Mouse (Mus musculus): ENCODE results near the gene Serpina1f.
"Not testable (repeated sequence)": the region's sequence is repeated elsewhere in the genome, so short reads cannot be mapped to it uniquely, and the experiment has no call there.

The Serpina1f gene

GRCm38 (mm10) chr12:103695429-103695828 is at the start of gene Serpina1f:
Gene Serpina1f (minus strand): TSS chr12:103695529.
- no peak for DNase-seq (ENCODE audit: low read depth in 2 of 2, low spot score in 2 of 2)

- not testable (repeated sequence) for DNase-seq (ENCODE audit: low read depth in 2 of 2, low spot score in 2 of 2)
Measured at GRCm38 (mm10) chr12:103737791-103738580, 42.7 kb upstream of the Serpina1f start.

- DNase-seq (ENCODE audit: low read depth in 2 of 2, low spot score in 2 of 2) = not testable (repeated sequence)
Measured at GRCm38 (mm10) chr12:103735566-103735965, 40.2 kb upstream of the Serpina1f start.

GRCm38 (mm10) chr12:103735101-103735500 is 39.8 kb upstream of the Serpina1f start:
- not testable (repeated sequence) for DNase-seq (ENCODE audit: low read depth in 2 of 2, low spot score in 2 of 2)

- DNase-seq (ENCODE audit: low read depth in 2 of 2, low spot score in 2 of 2) = no peak
Measured at GRCm38 (mm10) chr12:103711537-103711936, 16.2 kb upstream of the Serpina1f start.

- DNase-seq (ENCODE audit: low read depth in 2 of 2, low spot score in 2 of 2) = no peak
Measured at GRCm38 (mm10) chr12:103710405-103710804, 15.1 kb upstream of the Serpina1f start.

GRCm38 (mm10) chr12:103706113-103706512 is 10.8 kb upstream of the Serpina1f start:
- no peak for DNase-seq (ENCODE audit: low read depth in 2 of 2, low spot score in 2 of 2)

GRCm38 (mm10) chr12:103705547-103705946 is 10.2 kb upstream of the Serpina1f start:
- no peak for DNase-seq (ENCODE audit: low read depth in 2 of 2, low spot score in 2 of 2)

- no peak for DNase-seq (ENCODE audit: low read depth in 2 of 2, low spot score in 2 of 2)
Measured at GRCm38 (mm10) chr12:103700144-103700750, 4.9 kb upstream of the Serpina1f start.

- no peak for DNase-seq (ENCODE audit: low read depth in 2 of 2, low spot score in 2 of 2)
Measured at GRCm38 (mm10) chr12:103688221-103688814, 7.0 kb downstream of the Serpina1f start.

- DNase-seq (ENCODE audit: low read depth in 2 of 2, low spot score in 2 of 2) = no peak
Measured at GRCm38 (mm10) chr12:103687021-103687420, 8.3 kb downstream of the Serpina1f start.

- no peak for DNase-seq (ENCODE audit: low read depth in 2 of 2, low spot score in 2 of 2)
Measured at GRCm38 (mm10) chr12:103686050-103686449, 9.3 kb downstream of the Serpina1f start.

GRCm38 (mm10) chr12:103685386-103685785 is 9.9 kb downstream of the Serpina1f start:
- no peak for DNase-seq (ENCODE audit: low read depth in 2 of 2, low spot score in 2 of 2)

GRCm38 (mm10) chr12:103683775-103684174 is 11.6 kb downstream of the Serpina1f start:
- DNase-seq (ENCODE audit: low read depth in 2 of 2, low spot score in 2 of 2) = no peak

- no peak for DNase-seq (ENCODE audit: low read depth in 2 of 2, low spot score in 2 of 2)
Measured at GRCm38 (mm10) chr12:103681739-103682138, 13.6 kb downstream of the Serpina1f start.

- no peak for DNase-seq (ENCODE audit: low read depth in 2 of 2, low spot score in 2 of 2)
Measured at GRCm38 (mm10) chr12:103681169-103681568, 14.2 kb downstream of the Serpina1f start.

- not testable (repeated sequence) for DNase-seq (ENCODE audit: low read depth in 2 of 2, low spot score in 2 of 2)
Measured at GRCm38 (mm10) chr12:103679853-103680252, 15.5 kb downstream of the Serpina1f start.

GRCm38 (mm10) chr12:103676039-103676438 is 19.3 kb downstream of the Serpina1f start, which contains the start of gene Serpina16:
Gene Serpina16 (minus strand): TSS chr12:103676139.
- no peak for DNase-seq (ENCODE audit: low read depth in 2 of 2, low spot score in 2 of 2)

- no peak for DNase-seq (ENCODE audit: low read depth in 2 of 2, low spot score in 2 of 2)
Measured at GRCm38 (mm10) chr12:103673179-103673578, 22.1 kb downstream of the Serpina1f start.

GRCm38 (mm10) chr12:103671483-103671882 is 23.8 kb downstream of the Serpina1f start:
- DNase-seq (ENCODE audit: low read depth in 2 of 2, low spot score in 2 of 2) = no peak

GRCm38 (mm10) chr12:103670964-103671363 is 24.4 kb downstream of the Serpina1f start:
- no peak for DNase-seq (ENCODE audit: low read depth in 2 of 2, low spot score in 2 of 2)

GRCm38 (mm10) chr12:103670344-103670743 is 25.0 kb downstream of the Serpina1f start:
- DNase-seq (ENCODE audit: low read depth in 2 of 2, low spot score in 2 of 2) = no peak

Data from CD8-positive naive resting alpha-beta T cell, adult 2 months (primary cell).